Mouse (Mus musculus) bone marrow macrophage, adult 2 months (primary cell): ENCODE results near the gene Adm2. TPM values are rescaled to one million over a fixed set of nuclear protein-coding genes. Genes with fewer than 3 reads are reported as not detected.

Experiments used
- H3K27ac ChIP-seq: 2 replicates; pipeline ENCODE4 v1.5.1; 2012; ENCODE audit warnings: low read depth, low read length; ENCODE audit not compliant: insufficient read depth
- H3K4me1 ChIP-seq: 2 replicates; pipeline ENCODE4 v1.6.1; 2012; ENCODE audit warnings: low read length; ENCODE audit not compliant: control insufficient read depth, insufficient read depth
- H3K4me3 ChIP-seq: 2 replicates; pipeline ENCODE4 v1.5.1; 2012; ENCODE audit warnings: mild to moderate bottlenecking, low read length, moderate library complexity; ENCODE audit not compliant: insufficient read depth
- CTCF ChIP-seq: IDR thresholded peaks from 2 replicates; pipeline ENCODE4 v1.5.1; 2012; ENCODE audit warnings: low read depth, mild to moderate bottlenecking, low read length, moderate library complexity
- POLR2A ChIP-seq: IDR thresholded peaks from 2 replicates; pipeline ENCODE4 v1.6.1; 2012; ENCODE audit warnings: mild to moderate bottlenecking, low read depth, low read length, borderline replicate concordance
- polyA plus RNA-seq: library from polyadenylated mRNA; stranded (reverse); fragments of >200 nt; gene quantifications from 2 replicates; pipeline ENCODE4 v1.2.4, GENCODE M21; 2012; ENCODE audit not compliant: missing spikeins, insufficient read depth, insufficient read length

The Adm2 gene
- polyA plus RNA-seq, 1 experiment, result not detected

DNA sequence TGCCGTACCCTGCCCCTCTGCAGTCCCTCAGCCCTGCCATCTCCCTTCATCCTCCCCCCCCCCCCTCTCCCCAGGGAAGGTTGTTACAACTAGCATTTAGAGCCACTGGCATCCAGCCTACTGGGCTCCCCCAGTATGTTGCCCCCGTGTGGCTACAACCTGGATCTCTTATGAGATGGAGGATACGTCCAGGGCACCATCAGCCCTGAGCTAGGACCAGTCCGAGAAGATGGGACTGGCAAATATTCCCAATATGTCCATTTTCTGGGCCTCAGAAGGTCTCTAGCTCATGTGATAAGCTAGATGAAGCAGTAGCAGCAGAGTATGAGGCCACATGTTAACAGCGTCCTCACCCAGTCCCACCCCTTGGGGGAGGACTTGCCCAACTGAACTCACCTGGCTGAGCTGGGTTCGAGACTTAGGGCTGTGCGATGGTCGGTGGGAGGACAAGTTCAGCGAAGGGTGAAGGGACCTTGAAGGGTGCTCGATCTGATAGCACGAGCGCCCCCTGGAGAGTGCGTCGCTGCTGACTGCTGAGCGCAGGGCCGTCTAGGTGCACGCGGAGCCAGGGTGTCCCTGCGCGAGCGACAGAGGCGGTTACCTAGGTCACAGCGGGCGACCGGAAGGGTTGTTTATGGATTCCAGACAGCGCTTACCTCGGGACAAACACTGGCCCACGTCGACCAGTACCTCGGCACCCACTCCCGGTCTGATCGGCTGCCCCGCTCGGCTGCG is 50.7 kb downstream of the Adm2 start:
- peaks cover 6% of the 10 kb centered on the region for H3K4me1 ChIP-seq
- H3K4me3 ChIP-seq, result peak overlapping the region; percentile 74
- TF ChIP-seq CTCF (peak; percentile 47), POLR2A (no peak)
- peak overlapping the region; percentile 84 for H3K27ac ChIP-seq

DNA sequence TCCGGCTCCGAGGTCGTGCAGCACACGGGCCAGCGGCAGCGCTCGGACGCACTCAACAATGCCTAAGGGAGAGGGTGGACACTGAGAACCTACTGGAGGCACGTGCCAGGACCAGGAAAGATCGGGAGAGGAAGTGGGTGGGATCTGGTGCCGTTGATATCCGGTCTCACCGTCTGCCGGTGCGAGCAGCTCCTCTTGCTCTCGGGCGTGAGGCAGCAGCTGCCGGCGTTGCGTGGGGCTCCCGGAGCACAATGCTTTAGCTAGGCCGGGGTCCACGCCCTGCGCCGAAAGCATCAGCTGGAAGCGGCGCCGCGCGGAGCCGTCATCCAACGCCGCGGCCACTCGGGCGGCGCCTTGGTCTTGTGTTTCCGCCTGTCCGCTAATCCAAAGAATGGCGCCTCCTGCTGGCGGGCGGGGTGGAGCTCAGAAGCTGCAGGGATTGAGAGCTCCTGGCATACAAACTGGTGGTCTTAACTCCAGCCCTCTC is 51.3 kb downstream of the Adm2 start, which contains the start of gene Sco2:
Sco2 (minus strand) TSS at position 85 of the 487 bp plus-strand sequence.
- peak within 1 kb of the TSS; percentile 84 for H3K27ac ChIP-seq
- peak within 1 kb of the TSS; percentile 74 for H3K4me3 ChIP-seq
- TF ChIP-seq POLR2A (no peak), CTCF (peak; percentile 81)
- H3K4me1 ChIP-seq, result peaks cover 6% of the 10 kb centered on the region

Other genes with a start within 250 kb of the Adm2 start
- gene Trabd, start 247.6 kb upstream of the Adm2 start, polyA plus RNA-seq, result 27.8 and 33.0 TPM in 2 replicates
- gene Selenoo, start 233.6 kb upstream of the Adm2 start, polyA plus RNA-seq, result 20.7 and 22.9 TPM in 2 replicates
- 10.4 and 15.4 TPM in 2 replicates for gene Tubgcp6, start 199.6 kb upstream of the Adm2 start, polyA plus RNA-seq
- gene Hdac10, start 194.0 kb upstream of the Adm2 start, polyA plus RNA-seq, result 13.3 and 16.3 TPM in 2 replicates
- gene Mapk12, start 182.0 kb upstream of the Adm2 start, polyA plus RNA-seq, result not detected in 2 replicates
- 2.2 and 2.7 TPM in 2 replicates for gene Mapk11, start 173.1 kb upstream of the Adm2 start, polyA plus RNA-seq
- gene Plxnb2, start 141.9 kb upstream of the Adm2 start, polyA plus RNA-seq, result 432 and 457 TPM in 2 replicates
- 3.4 and 3.8 TPM in 2 replicates for gene Dennd6b, start 126.2 kb upstream of the Adm2 start, polyA plus RNA-seq
- gene Ppp6r2, start 111.2 kb upstream of the Adm2 start, polyA plus RNA-seq, result 31.6 and 32.7 TPM in 2 replicates
- 71.1 and 79.8 TPM in 2 replicates for gene Sbf1, start 7.4 kb upstream of the Adm2 start, polyA plus RNA-seq
- gene Miox, start 11.7 kb downstream of the Adm2 start, polyA plus RNA-seq, result not detected in 2 replicates
- gene Lmf2, start 32.9 kb downstream of the Adm2 start, polyA plus RNA-seq, result 48.1 and 48.9 TPM in 2 replicates
- 140 and 142 TPM in 2 replicates for gene Ncaph2, start 33.0 kb downstream of the Adm2 start, polyA plus RNA-seq
- 12.5 and 15.3 TPM in 2 replicates for gene Sco2, start 51.1 kb downstream of the Adm2 start, polyA plus RNA-seq
- 0.28 TPM in 1 of 2 replicates, not detected in the other for gene Tymp, start 54.3 kb downstream of the Adm2 start, polyA plus RNA-seq
- gene Odf3b, start 56.6 kb downstream of the Adm2 start, polyA plus RNA-seq, result not detected in 2 replicates
- not detected in 2 replicates for gene Klhdc7b, start 62.2 kb downstream of the Adm2 start, polyA plus RNA-seq
- not detected in 2 replicates for gene Syce3, start 87.8 kb downstream of the Adm2 start, polyA plus RNA-seq
- gene Cpt1b, start 103.1 kb downstream of the Adm2 start, polyA plus RNA-seq, result 2.0 TPM in 1 of 2 replicates, not detected in the other
- 0.72 and 1.1 TPM in 2 replicates for gene C730034F03Rik, start 106.9 kb downstream of the Adm2 start, polyA plus RNA-seq
- 0.94 and 1.1 TPM in 2 replicates for gene Gm44502, start 107.0 kb downstream of the Adm2 start, polyA plus RNA-seq
- 115 and 138 TPM in 2 replicates for gene Chkb, start 107.2 kb downstream of the Adm2 start, polyA plus RNA-seq
- gene Mapk8ip2, start 131.2 kb downstream of the Adm2 start, polyA plus RNA-seq, result not detected in 2 replicates
- 30.4 and 33.6 TPM in 2 replicates for gene Arsa, start 154.7 kb downstream of the Adm2 start, polyA plus RNA-seq
- not detected in 2 replicates for gene Shank3, start 176.9 kb downstream of the Adm2 start, polyA plus RNA-seq
- gene Acr, start 245.6 kb downstream of the Adm2 start, polyA plus RNA-seq, result not detected in 2 replicates